Mouse (Mus musculus): ENCODE data around the gene Itsn1.

- no peak for TF ChIP-seq CTCF (IDR thresholded peaks at IDR 0.05)
- no peak for TF ChIP-seq EP300 (IDR thresholded peaks at IDR 0.05)
These were observed 234.4 kb downstream of the Itsn1 start for GRCm38 (mm10) chr16:91963556-91963900.
